Mouse (Mus musculus) gastrocnemius, postnatal 36 days (tissue): ENCODE data around the gene Pgghg. TPM values are rescaled to one million over a fixed set of nuclear protein-coding genes. Genes with fewer than 3 reads are reported as not detected.

ENCODE experiments used
- DNase-seq, 2 experiments: peaks; one replicate each; pipeline ENCODE4 v3.0.0; 2022
- intact Hi-C: fragments of 180-260 bp; cut with DNase I; formaldehyde crosslinking; loops from one replicate; pipeline ENCODE4 v1.15.1; 2025
- total RNA-seq, 2 experiments: library from RNA; stranded (reverse); gene quantifications; 2 replicates each; pipeline ENCODE4 v1.2.3; 2021

Gene Pgghg
- total RNA-seq, 2 experiments from 2014 or later, result 3.6 to 4.6 TPM

DNA sequence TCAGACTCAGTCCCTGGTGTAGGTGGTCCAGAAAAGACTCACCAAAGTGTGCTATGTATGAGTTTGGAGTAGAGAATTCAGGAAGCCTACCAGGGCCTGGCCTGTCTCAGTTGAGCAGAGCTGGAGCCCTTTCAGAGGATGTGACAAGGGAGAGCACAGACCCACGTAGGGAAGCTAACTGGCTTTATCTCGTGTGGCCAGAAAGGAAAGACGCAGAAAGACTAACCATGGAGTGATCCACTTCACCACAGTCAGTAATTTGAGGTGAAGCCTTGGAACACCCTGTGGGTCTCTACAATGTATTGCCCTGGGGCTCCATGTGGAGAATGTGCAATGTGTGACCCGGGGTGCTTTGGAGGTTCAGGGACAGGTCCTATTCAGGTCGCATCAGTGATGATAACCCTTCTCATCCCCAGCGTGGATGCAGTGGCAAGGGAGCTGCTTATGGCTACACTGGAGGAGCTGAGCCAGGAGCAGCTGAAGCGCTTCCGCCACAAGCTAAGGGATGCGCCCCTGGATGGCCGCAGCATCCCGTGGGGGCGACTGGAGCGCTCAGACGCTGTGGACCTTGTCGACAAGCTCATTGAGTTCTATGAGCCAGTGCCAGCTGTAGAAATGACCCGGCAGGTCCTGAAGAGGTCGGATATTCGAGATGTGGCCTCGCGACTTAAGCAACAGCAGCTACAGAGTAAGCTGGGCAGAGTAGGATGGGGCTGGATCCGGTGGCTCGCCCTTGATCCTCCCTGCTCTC, 19.8 kb upstream of the Pgghg start:
- DNase-seq, result no peak
- intact Hi-C loops, result no loop called here

DNA sequence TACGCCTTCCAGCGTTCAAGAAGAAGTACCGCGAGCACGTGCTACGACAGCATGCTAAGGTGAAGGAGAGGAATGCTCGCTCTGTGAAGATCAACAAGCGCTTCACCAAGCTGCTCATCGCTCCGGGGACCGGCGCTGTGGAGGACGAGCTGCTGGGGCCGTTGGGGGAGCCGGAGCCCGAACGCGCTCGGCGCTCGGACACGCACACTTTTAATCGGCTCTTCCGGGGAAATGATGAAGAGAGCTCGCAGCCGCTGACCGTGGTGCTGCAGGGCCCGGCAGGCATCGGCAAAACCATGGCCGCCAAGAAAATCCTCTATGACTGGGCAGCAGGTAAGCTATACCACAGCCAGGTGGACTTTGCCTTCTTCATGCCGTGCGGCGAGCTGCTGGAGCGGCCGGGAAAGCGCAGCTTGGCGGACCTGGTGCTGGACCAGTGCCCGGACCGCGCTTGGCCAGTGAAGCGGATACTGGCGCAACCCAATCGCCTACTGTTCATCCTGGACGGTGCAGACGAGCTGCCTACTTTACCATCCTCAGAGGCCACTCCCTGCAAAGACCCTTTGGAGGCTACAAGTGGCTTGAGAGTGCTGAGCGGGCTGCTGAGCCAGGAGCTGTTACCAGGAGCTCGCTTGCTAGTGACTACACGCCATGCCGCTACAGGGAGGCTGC, 18.7 kb upstream of the Pgghg start:
- peak in 1 of 2 experiments; percentile 47 for DNase-seq

DNA sequence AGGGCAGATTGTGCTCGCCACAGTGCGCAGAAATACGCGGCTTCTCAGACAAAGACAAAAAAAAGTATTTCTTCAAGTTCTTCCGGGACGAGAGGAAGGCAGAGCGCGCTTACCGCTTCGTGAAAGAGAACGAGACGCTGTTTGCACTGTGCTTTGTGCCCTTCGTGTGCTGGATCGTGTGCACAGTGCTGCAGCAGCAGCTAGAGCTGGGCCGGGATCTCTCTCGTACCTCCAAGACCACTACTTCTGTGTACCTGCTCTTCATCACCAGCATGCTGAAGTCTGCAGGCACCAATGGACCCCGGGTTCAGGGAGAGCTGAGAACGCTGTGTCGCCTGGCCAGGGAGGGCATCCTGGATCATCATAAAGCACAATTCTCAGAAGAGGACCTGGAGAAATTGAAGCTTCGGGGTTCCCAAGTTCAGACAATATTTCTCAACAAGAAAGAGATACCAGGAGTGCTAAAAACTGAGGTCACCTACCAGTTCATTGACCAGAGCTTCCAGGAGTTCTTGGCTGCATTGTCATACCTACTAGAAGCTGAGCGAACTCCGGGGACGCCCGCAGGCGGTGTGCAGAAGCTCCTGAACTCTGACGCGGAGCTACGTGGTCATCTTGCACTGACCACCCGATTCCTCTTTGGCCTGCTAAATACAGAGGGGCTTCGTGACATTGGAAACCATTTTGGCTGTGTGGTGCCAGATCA, 18.0 kb upstream of the Pgghg start:
- intact Hi-C loops, result no loop called here
- no peak for DNase-seq

More for the DNA sequence above, 18.7 kb upstream of the Pgghg start:
- intact Hi-C loops, result no loop called here

DNA sequence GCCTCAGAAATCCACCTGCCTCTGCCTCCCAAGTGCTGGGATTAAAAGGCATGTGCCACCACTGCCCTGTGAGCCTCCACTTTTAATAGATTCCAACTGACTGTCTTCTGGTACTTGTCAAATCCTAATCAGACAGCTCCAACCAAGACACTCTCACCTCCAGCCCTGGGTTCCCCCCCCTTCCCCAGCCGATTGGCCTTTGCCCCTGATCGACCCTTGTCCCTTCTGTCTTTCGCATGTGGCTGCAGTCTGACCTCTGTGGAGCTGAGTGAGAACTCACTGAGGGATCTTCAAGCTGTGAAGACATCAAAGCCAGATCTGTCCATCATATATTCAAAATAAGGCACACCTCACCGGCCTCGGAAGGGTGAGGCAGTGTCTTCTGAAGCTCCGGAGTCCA, 14.0 kb upstream of the Pgghg start:
- intact Hi-C loops, result no loop called here
- DNase-seq, result no peak

DNA sequence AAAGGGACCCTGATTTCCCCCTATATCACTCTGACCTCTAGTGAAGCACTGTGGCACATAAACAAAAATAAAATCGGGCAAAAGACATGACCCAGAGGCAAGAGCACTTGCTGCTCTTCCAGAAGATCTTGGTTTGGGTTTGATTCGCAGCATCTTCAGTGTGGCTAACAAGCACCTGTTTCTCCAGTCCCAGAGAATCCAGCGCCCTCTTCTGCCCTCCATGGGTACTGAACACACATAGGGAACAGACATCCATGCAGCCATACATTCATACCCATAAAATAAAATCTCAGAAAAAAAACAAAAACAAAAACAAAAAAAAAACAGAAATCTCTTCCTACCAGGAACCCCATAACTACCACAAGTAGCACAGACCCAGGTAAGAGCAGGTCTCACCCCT, 2.8 kb upstream of the Pgghg start:
- intact Hi-C loops, result no loop called here
- no peak for DNase-seq

DNA sequence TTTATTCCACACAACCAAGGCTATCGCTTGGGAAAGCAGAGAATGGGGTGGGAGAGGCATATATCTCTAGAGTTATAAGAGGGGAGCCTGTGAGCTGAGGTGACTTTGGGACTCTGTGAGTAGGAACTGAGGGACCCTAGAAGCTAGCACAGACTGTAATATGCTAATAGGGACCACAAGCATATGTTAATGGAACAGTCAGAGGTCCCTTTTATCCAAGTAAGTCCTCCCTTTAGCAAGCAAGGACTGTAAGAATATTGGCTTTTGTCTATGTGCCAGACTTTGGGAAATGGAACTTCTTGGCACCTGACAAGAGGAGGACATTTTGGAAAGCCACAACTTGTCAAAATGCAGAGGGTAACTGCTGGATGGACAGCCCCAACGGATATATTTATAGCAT, 2.3 kb upstream of the Pgghg start:
- no peak for DNase-seq
- intact Hi-C loops, result no loop called here

DNA sequence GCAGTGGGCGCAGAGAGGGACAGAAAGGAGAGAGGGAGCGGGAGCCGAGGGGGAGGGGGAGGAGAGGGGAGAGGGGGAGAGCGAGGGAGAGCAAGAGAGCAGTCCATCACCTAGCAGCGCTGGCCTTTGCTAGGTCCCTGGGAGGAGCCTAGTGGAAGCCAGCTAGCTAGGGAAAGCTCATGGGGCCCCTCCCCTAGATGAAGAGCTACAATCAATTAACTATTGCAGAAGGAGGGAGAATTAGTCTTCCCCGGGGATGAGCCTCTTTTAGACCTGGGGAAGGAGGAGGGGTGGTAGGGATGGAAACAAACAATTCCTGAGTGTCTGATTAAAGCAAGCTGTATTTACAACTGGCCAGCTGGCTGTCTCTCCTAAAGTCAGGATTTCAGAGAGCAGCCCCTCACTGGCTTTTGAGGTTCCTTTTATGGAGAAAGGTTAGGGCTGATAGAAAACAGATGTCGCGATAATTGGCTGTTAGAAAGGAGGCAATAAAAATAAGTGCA, 1.5 kb upstream of the Pgghg start:
- no peak for DNase-seq
- intact Hi-C loops, result no loop called here

DNA sequence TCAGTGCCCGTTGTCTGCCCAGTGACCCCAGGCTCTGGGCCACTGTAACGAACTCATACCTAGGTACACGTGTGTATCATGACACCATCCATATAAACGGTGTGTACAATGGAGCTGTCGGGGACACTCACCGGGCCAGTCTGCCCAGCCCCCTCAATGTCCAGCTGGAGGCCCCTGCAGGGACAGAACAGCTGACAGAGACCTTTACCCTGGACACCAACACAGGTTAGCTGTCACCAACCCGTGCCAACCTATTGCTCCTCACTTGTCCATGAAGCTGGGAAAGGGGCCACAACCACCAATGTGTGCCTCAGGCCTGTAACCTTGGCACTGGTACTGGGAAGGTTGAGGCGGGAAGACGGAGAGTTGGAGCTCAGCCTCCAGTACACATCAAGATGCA, 1.1 kb downstream of the Pgghg start:
- DNase-seq, result no peak
- intact Hi-C loops, result no loop called here

DNA sequence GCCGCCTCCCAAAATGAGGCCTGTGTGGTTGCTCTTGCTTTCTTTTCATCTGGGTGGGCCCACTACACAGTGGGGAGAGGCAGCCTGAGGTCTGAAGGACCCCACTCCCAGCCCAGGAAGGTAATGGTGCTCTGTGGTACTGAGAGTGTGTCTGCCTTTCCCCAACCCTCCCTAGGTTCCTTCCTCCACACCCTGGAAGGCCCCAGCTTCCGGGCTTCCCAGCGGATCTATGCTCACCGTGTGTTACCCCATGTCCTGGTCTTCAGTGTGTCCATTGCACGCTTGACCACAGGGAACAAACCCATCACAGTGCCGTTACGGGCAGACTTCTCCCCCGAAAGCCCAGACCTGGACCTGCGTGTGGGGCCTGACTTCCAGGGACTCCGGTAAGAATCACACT, 1.6 kb downstream of the Pgghg start:
- intact Hi-C loops, result no loop called here
- no peak for DNase-seq

DNA sequence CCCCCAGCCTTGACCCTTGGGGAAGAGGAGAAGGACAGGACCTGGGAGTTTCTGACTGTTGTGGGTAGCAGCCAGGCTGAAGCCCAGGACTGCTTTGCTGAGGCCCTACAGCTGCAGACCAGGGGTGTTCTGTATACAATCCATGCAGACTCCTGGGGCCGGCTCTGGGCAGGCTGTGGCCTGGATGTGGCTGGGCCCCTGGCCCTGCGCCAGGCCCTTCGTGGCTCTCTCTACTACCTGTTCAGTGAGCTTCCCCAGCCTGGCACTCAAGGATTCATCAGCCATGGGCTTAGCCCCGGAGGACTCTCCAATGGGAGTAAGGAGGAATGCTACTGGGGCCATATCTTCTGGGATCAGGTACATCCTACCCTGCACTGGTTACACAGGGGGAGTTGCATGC, 2.2 kb downstream of the Pgghg start:
- intact Hi-C loops, result no loop called here
- DNase-seq, result no peak

DNA sequence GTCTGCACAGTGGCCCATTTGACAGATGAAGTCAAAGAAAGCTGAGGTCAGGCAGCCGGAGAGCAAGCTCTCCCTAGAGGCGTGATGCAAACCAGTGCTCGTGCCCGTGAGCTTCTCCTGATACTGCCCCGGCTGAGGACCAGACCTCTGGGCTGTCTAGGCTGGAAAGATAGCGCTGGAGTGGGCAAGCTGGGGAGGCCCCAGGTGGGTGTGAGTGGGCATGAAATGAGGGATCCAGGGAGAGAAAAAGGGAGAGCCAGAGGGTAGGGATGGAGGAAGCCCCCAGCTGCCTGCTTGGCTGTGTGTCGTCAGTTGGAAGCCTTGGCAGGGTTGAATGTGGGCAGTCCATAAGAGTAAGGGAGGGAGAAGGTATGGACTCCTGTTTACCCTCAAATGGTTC, 3.0 kb downstream of the Pgghg start:
- DNase-seq, result no peak
- intact Hi-C loops, result no loop called here

DNA sequence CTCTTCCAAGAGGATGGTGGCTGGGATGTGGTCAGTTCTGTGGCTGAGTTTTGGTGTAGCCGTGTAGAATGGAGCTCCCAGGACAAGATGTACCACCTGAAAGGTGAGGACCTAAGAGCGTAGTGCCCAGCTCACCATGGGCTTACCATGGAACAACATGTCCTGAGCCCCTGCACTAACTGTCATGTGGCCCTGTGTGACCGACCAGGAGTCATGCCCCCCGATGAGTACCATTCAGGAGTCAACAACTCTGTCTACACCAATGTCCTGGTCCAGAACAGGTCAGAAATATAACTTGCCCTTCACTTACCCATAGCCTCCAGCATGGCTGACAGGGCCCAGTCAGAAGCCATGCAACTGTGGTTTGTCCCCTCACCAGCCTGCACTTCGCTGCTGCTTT, 4.1 kb downstream of the Pgghg start:
- DNase-seq, result peak in 1 of 2 experiments; percentile 2
- intact Hi-C loops, result no loop called here

DNA sequence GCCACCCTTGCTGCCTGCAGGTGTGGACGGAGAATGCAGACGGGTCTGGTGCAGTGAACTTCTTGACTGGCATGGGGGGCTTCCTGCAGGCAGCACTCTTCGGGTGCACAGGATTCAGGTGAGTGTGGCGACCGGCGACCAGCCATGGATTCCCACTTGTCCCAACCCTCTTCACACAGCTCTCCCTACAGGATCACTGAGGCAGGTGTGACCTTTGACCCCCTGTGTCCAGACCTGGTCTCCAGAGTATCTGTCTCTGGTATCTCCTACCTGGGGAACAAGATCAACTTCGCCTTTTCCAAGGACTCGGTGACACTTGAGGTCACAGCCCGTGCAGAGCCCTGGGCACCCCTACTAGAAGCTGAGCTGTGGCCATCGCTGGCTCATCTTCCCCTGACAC, 5.1 kb downstream of the Pgghg start:
- intact Hi-C loops, result no loop called here
- peak in 1 of 2 experiments; percentile 2 for DNase-seq

DNA sequence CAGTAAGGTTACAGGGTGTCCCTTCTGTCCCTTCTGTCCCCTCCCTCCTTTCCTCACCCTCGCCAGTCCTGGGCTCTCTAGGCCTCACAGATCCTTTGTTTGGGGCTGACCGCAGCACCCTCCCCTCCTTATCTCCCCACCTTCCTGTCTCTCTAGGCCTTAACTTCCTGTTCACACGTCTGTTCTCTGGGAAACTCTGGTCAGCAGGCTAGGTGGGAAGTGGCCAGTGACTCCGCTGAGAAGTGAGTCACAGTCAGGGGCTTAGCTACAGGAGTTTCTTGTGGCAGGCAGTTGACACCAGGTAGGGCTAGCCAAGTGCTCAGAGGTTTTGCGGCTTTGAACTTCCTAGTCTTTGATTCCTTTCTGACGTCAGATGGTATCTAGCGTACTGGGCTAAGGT, 5.8 kb downstream of the Pgghg start:
- intact Hi-C loops, result no loop called here
- DNase-seq, result peak in 1 of 2 experiments; percentile 3

DNA sequence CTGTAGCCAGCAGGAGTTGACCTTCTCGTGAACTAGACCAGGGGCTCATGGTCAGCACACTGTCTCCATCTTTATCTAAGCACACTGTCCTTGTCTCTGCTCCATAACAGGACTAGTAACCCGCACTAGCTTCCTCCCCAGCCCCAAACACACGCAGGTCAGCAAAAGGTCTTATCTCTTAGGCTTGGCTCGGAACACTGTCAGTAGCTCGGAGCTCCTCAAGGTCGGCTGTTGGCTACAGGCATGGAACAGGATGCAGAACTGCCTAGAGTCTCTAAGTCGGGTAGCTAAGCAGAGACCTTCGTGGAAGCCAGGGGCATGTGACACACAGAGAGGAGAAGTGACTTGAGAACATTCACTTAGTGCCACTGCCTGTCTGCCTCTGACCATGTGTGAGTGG, 7.0 kb downstream of the Pgghg start:
- intact Hi-C loops, result no loop called here
- peak in 1 of 2 experiments; percentile 2 for DNase-seq

DNA sequence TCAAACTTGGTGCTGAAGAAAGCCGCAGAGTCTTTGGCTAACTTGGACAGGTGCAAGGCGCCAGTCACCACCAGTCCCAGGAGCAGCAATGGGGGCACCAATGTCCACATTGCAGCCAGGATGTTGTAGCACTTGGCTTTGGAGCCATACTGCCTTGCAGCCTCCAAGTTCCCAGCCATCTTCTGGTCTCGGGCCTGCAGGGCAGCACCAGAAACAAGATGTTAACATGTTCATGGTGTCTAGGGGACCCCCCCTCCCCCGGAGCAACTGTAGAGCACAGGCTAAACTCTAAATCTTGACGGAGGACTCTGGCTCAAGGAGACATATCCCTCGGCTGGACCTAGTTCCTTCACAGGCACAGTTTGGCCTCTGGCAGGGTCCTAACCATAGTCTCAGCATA, 8.1 kb downstream of the Pgghg start:
- intact Hi-C loops, result no loop called here

DNA sequence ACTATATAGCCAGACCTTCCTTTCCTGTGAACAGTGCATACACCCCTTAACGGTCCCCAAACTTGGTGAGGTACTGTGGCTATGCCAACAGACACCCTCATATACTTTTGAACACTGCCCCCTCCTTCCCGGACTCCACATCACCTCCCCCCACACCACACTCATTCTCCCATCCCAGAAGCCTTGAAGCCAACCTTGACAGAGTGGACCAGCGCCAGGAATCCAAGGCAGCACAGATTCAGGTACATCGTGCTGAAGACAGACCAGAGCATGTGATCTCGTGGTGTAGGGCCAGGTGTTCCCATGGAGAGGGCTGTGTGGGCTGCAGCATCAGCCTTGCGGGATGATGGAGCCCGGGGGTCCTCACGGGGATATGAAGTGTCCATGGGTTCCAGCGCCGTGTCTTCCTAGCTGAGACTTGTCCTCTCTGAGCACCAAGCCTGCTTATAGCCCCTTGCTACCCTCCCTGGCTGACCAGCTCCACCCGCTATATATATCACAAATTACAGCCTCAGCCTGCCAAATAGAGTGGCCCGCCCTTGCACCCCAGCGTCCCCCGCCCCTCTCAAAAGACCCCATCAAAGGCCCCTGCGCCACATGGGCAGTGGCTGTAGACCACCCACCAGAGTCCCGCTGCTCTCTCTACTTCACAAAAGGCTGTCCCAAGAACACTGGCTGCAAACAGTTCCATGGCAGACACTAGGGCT, 8.8 kb downstream of the Pgghg start, which contains the start of gene Ifitm5:
Gene Ifitm5 (minus strand): TSS at position 468 of the 707 bp plus-strand sequence.
- intact Hi-C loops, result no loop called here
- peak in 1 of 2 experiments; percentile 5 for DNase-seq

More for the DNA sequence above, 8.1 kb downstream of the Pgghg start:
- peak in 1 of 2 experiments; percentile 2 for DNase-seq

DNA sequence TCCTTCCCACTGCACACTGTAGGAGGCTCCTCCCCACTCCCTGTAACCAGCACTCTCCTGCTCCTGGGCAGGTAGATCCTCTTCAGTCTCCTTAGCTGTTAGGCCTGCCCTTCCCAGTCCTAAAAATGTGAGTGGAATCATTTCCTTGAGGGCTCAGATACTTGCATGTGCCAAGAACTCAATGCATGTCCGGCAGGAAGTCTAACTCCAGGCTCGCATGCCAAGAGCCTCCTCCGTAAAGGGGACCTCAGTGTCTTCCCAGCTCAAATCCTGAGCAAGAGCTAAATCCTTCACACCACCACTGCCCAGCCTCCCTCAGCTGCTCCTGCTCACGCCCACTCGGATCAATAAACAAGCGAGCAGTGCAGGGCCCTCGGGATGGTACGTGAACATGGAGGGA, 9.9 kb downstream of the Pgghg start:
- peak; percentile 18 to 32 for DNase-seq
- intact Hi-C loops, result no loop called here

DNA sequence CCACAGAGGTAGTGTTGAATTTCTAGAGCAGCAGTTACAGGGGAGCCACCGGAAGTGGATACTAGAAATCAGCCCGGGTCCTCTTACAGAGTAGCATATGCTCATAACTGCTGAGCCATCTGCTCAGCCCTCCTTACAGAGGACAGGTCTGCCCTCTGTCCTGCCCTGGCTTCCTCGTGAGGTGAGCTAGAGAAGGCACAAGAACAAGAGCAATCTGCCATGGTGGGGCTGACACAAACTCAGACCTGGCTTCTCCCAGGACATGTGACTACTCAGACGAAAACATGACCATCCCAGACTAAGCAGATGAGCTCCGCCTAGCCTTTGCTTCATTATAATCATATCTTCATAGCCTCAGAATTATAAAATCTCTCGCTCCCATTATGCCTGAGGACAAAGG, 10.6 kb downstream of the Pgghg start:
- intact Hi-C loops, result no loop called here
- DNase-seq, result peak in 1 of 2 experiments; percentile 3

DNA sequence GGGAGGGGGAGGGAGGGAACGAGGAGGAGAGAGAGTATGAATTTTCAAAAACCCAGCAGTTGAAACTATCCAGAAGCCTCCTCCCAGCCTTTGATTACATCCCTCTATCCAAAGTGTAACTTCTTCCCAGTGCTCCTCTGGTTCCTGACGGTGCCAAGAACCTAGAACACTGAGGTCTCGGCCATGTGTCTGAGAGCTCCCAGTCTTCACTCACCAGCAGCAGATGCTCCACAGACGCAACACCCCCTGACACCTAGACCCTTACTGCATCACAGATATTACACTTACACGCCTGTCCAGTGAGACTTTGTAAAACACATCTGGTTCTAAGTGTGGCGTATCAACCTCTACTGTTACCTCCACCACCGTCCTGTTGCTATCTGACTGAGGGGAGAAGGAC, 11.2 kb downstream of the Pgghg start:
- DNase-seq, result no peak
- intact Hi-C loops, result no loop called here

DNA sequence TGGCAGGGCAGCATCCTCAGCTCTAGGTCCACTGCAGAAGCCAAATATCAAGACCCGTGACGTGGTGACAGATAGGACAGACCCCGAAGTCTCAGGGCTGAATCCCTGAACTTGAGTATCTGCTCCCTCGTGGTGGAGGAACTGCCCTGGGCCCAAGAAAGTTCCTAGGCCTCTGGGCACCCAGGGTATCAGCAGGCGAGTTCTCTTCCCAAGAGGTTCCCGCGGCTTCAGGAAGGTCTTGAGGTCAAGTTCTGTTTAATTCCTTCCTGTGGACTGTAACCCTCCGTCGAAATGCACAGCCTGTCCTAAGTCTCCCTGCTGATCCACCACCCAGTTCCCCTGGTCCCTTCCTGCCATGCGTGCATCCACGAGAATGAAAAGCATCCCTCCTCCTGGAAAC, 11.9 kb downstream of the Pgghg start:
- intact Hi-C loops, result no loop called here
- no peak for DNase-seq
